Mouse (Mus musculus): ENCODE data around the gene Pcgf3.
"Not testable (repeated sequence)": the region's sequence is repeated elsewhere in the genome, so short reads cannot be mapped to it uniquely, and the experiment has no call there.

The Pcgf3 gene

DNA sequence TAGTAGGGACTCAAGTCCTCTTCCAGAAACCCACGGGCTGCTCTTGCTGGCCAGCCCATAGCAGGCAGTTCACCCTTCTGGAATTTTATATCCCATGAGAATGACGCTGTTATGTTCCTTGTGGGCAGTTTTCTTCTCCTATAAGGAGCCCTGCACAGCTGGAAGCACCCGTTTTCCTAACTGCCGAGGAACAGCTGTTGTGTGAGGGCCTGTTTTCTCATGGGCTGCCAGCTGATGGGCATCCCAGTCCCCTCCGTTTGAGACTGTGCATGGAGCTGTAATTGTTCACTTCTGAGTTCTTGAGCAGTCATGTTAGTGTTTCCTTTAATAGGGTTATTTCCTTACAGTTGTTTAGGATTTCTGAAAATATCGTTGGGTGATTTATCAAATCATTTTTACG is 8.6 kb downstream of the Pcgf3 start:
- ATAC-seq (ENCODE audit: low TSS enrichment) = no peak

DNA sequence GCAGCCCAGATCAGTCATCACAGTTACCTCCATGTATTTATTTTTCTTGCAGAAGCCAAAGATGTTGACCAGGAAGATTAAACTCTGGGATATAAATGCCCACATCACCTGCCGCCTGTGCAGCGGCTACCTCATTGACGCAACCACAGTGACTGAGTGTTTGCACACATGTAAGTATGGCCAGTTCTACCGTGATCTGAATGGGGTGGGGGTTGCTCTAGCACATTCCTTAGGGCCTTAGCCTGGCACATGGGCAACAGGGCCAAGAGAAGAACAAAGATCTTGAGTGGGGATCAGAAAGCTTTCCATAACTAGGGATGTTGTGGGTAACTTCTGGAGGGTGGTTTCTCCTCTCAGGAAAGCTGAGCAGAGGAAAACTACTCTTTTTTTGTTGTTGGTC is 12.7 kb downstream of the Pcgf3 start:
- no peak for ATAC-seq (ENCODE audit: low TSS enrichment)

DNA sequence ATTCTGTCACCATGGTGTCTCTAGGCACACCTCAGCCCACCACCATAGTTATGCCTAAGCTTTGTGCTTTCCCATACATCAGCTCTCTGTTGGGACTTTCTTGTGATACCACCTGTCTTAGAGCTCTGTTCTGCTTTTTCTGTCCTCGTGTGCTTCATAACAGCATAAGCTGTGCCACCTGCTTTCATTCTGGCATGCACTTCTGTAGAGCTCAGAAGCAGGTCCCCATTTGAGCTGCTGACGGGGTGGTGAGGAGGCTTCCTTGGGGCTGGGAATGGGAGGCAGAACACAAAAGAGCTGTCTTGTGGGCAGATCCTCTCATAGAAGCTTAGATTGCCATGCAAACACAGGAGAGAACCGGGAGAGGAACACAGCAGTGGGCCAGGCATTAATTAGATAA is 14.9 kb downstream of the Pcgf3 start:
- peak; percentile 86 for ATAC-seq (ENCODE audit: low TSS enrichment)

DNA sequence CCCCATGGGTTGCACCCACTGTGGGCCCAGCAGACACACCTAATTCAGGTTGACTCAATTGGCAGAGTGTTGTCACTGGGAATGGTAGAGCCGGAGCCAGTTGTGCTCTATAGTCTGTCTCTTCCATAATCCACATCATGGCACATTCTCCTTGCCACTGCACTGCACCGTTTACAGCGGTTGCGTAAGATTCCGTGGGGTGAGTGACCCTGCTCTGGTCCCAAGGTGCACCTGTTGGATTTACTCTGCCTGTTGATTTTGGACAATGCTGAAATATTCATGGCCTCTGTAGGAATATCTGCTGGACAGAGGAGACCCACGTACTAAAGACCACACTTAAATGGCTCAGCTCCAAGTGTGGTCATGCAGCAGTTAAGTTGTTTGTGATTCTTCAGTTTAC is 22.0 kb downstream of the Pcgf3 start:
- ATAC-seq (ENCODE audit: low TSS enrichment) = no peak

DNA sequence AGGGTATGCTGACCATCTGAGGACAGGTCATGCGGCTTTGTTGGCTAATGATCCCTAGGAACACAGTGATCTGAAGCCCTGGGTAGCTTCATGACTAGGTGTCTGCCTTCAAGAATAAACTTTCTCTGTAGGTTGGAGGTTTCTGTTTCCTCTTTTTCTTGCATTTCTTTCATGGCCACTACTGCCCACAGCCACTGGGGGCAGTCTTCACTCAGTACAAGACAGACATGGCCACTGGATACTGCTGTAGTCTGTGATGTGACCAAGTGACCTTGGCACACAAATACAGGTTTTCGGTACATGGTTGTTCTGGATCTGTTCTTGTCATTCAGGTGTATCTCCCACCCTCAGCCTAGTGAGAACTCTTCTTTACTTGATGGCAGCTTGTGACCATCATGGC is 24.2 kb downstream of the Pcgf3 start:
- no peak for ATAC-seq (ENCODE audit: low TSS enrichment)

DNA sequence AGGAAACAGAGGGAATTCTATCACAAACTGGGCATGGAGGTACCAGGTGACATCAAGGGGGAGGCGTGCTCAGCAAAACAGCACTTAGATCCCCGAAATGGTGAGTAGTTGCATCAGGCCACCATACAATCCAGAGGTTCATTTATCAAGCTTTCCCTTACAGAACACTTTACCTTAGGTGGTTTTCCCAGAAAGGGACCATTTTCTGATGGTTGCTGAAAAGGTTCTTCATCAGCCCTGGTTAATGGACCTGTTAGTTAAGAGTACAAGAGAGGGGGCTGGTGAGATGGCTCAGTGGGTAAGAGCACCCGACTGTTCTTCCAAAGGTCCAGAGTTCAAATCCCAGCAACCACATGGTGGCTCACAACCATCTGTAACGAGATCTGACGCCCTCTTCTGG is 25.1 kb downstream of the Pcgf3 start:
- not testable (repeated sequence) for ATAC-seq (ENCODE audit: low TSS enrichment)

DNA sequence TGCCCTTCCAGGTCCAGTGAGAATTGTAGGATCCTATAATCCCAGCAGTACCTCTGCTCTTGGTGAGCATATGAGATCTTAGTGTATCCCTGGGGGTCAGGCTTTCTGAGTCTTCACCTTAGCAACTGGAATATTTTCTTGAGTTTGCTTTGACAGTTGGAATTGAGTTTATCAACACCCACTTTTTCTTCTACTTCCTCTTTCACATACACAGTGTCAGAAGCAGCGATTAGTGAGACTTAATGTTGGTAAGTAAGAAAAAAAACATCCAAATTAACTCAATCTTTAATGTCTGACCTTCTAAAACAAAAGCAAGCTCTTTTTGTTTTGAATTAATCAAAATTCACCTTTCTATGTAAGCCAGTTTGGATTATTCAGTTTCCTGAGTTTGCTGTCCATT is 40.5 kb downstream of the Pcgf3 start:
- ATAC-seq (ENCODE audit: low TSS enrichment) = no peak

DNA sequence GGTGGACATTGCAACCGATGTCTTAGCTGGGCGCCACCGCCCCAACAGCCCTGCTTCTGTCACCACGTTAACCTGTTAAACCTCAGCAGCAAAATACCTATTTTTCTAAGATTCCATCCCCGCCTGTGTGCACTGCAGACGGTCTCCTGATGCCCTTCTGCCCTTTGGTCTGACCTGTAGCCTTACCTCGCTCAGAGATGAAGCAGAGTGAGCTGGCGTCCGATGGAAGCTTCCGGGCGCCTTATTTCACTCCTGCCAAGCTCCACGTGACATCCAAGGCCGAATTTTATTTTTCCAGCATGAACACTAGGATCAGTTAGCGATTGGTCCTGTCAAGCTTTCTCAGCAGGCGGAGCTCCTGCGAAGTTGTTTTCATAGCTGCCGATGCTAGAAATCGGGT is 41.3 kb downstream of the Pcgf3 start:
- no peak for ATAC-seq (ENCODE audit: low TSS enrichment)

DNA sequence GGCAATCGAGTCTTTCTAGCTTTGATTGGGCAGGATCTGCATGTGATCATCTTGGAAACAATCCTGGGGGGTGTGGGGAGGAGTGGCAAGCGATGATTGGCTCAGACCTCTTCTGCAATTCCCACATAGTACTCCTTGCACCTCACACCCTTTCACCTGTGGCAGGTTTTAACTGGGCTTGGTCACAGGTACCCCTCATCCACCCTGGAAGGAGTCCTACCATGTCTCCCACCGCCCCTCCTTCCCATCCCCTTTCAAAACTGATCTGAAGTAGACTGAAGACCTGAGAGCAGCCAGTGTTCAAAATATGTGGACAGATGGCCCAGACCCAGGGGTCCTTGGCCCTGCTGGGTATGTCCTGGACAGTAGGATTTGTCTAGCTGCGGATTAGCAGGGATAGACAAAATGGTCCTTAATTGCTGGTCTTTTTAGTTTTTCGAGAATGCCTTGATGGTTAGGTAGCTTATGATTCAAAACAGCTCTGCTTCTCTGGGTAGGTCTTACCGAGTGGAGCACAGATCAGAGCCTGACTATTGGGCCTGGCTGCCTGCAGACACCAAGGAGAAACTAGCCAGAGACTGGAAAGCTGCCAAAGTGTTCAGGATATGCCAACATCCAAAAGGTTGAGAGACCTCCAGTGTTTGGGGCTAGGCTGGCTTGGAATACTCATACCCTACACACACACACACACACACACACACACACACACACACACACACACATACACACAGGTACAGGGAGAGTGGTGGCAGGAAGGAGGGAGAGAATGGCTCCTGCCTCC is 54.7 kb downstream of the Pcgf3 start:
- ATAC-seq (ENCODE audit: low TSS enrichment) = no peak

DNA sequence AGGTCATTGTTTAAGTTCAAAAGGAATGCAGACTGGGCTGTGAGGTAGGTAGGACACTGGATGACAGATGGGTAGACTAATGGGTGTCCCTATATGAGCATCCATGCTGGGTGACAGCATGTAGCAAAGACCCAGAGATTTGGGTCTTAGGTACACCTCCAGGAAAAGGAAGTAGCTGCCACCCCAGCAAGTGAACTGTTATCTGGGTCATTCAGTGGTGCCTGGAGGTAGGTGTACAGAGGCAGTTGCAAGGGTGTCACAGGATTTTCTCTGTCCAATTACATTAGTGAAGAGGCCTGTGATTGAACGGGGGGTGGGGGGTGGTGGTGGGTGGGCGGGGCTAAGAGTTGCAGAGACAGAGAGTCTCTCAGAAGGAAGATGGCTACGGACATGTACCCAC is 55.6 kb downstream of the Pcgf3 start:
- no peak for ATAC-seq (ENCODE audit: low TSS enrichment)

DNA sequence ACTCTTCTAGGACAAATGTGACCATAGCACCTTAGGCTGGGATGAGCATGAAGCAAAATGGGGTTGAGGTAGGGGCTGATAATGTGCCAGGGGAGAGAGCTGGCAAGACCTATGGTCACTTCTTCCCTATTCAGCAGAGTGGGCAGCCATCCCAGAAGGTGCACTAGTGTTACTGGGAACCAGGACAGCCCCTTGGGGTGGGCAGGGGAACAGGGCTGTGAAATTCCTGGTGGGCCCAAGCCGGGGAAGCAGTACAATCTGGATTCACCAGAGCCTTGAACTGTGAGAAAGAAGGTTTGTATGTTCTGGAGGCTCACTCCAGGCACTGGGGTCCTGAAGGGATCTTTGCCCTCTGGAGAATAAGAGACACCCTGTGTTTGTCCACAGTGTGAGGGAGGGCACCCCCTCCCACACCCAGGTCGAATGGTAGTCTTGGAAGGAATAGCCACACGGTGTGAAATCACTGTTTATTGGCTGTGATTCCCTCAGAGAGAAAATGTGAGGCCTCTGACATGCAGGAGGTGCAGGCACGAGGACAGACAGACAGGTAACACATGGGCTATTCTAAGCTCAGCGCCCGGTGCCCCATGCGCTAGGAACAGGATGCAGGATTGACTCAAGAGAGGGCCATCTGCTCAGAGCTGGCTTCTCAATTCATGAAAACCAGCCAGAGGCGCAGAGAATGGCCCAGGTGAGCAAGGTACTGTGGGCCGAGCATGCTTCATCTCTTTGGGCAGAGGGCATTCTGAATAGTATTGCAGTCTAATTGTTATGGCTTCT is 57.3 kb downstream of the Pcgf3 start:
- ATAC-seq (ENCODE audit: low TSS enrichment) = no peak

DNA sequence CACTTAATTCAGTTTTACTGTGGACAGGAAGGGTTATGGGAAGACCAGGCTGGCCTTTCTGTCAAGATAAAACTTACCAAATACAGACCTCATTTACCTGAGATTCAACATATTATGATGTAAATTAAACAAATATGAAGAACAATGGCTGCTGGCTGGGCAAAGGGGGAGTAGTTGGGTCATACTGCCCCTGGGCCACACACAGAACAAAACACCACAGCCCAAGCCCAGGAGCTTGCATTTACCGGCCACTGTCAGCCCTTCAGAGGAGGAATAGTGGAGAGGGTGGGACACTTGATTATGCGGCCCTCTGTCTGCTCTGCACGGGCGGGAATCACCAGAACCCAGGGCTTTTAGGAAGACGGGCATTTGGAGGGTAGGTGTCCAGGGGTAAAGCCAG is 57.9 kb downstream of the Pcgf3 start:
- ATAC-seq (ENCODE audit: low TSS enrichment) = no peak

DNA sequence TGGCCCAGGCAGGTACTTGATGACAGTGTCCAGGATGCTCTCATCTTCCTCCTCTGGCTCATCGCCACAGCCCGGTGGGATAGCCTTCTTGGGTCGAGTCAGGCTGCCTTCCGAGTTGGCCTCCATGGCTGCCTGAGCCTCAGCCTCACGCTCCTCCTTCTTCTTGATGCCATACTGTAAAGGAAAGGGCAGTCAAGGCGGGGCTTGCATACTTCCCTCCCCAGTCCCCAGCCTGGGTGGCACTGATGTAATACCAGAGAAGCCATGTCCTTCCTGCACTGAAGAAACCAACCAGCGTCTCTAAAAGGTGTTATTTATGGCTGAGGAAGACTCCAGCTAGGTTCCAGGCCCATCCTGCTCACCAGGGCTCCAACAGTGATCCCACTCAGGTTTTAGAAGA is 59.1 kb downstream of the Pcgf3 start:
- no peak for ATAC-seq (ENCODE audit: low TSS enrichment)

DNA sequence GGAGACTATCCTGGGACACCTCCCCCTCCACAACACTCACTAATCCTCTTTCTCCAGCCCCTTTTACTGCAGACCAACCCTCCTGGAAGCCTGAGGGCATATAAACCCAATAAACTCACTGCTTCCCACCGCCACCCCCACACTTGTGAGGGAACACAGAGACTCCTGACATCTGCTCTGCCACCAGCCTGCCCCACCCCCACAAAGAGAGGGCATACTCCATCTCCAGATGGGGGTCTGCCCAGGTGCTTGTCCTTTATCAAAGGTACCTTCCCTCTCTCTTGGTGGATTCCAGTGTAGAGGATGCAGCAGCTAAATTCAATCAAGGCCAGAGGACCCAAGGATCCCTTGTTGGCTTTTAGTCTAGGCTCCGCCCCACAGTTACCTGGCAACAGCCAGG is 60.0 kb downstream of the Pcgf3 start:
- no peak for ATAC-seq (ENCODE audit: low TSS enrichment)

DNA sequence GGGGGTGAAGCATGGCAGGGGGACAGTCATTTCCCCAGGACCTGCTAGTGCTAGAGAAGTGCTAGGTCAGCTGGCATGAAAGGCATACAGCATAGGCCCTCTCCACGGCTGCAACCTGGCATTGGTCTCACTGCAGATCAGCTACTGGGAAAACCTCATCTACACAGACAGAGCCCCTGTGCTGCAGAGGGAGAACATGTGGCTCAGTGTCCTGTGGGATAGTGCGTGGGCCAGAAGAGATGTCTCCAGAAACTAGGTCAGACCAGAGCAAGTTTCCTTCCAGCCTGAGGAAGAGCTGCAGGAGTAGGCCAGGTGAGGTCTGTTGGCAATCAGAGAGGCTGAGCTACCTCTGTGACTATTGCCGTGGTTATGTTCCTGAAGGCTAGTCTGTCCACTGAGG is 60.9 kb downstream of the Pcgf3 start:
- ATAC-seq (ENCODE audit: low TSS enrichment) = peak; percentile 84

DNA sequence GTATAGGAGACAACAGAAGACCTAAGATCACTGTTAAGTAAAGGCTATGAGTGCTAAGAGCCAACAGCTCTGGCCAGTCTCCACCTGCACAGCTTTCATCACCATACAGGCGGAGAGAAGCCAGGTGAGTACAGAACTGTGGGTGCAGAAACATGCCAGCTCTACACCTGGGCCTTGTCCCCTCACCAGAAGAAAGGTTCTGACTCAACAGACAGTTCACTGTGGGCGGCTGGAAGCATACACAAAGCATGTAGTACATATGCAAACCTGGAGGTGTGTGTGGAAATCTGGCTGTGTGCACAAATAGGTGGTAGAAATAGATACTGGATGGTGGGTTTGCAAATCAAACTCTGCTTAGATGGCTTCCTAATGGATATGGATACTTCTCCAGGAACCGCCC is 61.6 kb downstream of the Pcgf3 start:
- ATAC-seq (ENCODE audit: low TSS enrichment) = peak; percentile 18; the same call in 1 of the 2 replicates

DNA sequence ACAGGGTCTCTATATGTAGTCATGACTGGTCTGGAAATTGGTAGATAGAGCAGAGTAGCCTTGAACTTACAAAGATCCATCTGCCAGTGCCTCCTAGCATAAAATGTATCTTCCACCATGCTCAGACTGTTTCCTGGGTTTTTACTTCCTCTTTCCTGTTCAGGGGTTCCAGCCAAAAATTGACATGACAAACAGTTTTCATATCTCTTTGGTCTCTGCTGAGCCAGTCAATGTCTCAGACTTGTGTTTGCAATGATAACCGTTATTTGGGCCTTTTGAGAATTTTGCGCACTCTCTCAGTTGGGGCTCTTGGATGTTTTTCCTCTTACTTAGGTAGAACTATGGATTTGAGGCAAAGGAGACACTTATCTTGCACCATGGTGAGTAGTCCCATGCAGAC is 73.2 kb downstream of the Pcgf3 start:
- no peak for ATAC-seq (ENCODE audit: low TSS enrichment)

DNA sequence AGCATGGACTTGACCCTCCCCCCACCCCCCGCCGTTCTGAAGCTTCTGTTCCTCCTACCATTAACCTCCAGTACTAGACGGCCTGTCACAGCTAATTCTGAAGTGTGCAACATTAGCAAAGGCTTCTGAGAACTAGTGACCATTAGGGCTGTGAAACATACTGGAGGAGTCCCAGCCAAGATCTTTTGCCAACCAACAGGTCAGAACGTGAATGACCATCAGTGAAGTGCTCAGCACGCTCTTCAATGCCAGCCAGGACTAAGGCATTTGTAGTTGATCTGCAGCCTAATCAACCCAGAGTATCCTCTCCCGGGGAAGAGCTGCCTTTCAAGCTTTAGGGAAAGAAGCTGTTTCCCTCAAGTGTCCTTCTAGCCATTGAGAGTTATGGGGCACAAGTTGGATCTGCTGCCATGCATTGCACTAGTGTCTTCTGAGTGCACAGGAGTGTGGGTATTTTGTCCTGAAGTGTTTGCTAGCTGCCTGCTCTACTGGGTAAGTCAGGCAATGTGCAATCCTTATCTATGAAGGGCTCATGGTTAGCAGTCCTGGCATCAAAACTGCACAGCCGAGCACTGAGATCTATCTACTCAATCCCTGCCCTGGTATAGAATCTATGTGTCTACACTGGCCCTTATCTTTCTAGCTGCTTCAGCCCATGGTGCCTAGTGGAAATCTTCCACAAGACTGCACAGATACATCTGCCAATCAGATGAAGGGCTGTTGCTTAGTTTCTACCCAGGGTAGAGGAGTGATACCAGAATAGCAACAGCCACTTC is 82.7 kb downstream of the Pcgf3 start:
- ATAC-seq (ENCODE audit: low TSS enrichment) = no peak

DNA sequence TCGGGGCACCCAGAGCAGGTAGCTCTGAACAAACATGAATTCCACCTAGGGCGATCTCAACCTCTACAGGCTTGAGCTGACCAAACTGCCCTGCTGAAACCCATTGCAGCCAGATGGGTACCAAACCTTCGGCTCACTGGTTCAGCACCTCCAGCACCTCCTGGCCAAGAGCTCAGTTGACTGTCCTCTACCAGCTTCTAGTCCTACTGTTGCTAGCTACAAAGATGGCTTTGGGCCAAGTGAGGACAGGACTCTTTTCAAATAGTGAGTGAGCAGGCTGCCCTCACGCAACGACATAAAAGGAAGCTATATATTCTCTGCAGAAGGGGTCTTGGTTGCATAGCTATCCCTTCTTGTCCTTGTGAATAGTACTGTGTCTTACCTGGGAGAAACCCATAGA is 86.6 kb downstream of the Pcgf3 start:
- ATAC-seq (ENCODE audit: low TSS enrichment) = no peak

DNA sequence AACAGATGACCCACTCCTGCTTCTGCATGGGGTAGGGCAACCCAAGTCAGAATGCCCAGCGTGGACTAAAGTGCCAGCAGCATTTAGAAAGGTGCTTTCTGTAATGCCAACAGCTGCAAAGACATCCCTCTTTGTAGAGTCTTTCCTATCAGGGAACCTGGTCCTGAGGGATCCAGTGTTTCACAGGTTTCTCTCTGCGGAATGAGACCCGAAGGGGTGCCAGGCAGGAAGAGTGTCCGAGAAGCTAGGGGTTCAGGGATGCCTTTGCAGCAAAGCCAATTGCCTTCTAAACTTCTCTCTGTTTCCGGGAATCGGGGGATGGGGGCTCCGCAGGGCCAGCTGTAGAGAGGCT is 88.1 kb downstream of the Pcgf3 start:
- peak; percentile 16; the same call in 1 of the 2 replicates for ATAC-seq (ENCODE audit: low TSS enrichment)

DNA sequence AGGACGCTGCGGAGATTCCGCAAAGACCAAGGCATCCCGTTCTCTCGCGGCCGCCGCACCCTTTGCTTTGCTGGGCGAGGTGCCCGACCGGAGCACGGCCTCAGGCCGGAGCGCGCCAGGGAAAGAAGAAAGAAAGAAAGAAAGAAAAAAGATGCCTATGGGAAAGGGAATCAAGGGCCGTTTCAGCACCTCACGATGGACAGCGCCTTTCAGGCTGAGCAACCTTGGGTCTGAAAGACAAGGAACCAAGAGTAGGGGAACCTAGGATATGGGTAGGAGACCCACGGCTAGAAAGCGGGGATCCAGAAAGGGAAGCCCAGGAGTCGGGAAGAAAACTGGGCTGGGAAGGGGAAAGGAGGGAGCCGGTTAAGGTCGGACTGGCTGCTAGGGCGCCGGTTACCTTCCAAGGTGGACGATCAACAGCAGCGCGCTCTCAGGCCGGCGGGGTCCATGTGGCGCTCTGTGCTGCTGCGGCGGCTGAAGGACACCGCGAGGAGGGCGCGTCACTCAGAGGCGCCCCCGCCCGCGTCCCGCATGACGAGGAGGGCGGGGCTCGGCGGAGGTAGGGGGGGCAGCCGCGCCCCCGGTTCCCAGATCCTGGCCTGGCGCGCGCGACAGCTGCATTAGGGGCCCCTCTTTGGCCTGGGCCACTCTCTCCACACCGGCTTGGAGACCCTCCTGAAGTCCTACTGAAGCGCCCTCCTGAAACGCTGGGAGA is 88.6 kb downstream of the Pcgf3 start, which contains the start of gene Cplx1:
Cplx1 (minus strand) TSS at position 536 of the 718 bp plus-strand sequence.
- ATAC-seq (ENCODE audit: low TSS enrichment) = peak; percentile 85

DNA sequence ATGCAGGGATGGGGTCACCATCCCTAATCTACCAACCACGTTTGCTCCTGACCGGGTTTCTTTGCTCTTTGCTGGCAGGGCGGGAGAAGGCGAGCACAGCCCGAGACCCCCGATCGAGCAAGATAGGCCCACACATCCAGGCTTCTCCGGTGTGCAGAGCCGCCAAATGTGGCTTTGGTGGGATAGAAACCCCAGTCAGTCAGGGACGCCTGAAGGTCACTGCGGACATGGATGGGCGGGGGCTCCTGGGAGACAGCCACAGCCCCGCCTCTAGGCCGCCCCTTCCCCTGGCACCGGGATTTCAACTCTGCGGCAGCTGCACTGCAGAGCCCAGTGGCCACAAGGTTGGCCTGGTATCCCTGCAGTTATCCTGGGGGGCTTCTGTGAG is 89.2 kb downstream of the Pcgf3 start:
- ATAC-seq (ENCODE audit: low TSS enrichment) = peak; percentile 11; the same call in 1 of the 2 replicates
